Mouse (Mus musculus) brain, embryonic 14.5 days (tissue): ENCODE measurements at regions not wholly inside any gene's neighbourhood (a gene's known extent, or its start where the extent isn't known, plus 50 kb on each side); places are given as distances from the start of the nearest gene placed in this dataset.

Experiments
- CTCF ChIP-seq: fragments of 200-500 bp; IDR thresholded peaks from 2 replicates; pipeline ENCODE4 v1.5.1; 2012; ENCODE audit warnings: inconsistent platforms, mild to moderate bottlenecking, moderate library complexity, borderline replicate concordance; ENCODE audit not compliant: insufficient read depth, insufficient read length; ENCODE audit errors: extremely low read depth
- POLR2A ChIP-seq: fragments of 200-500 bp; IDR thresholded peaks from 2 replicates; pipeline ENCODE4 v1.6.1; 2012; ENCODE audit warnings: mild to moderate bottlenecking, inconsistent platforms, borderline replicate concordance; ENCODE audit not compliant: poor library complexity, insufficient read depth, insufficient read length, severe bottlenecking; ENCODE audit errors: extremely low read depth

DNA sequence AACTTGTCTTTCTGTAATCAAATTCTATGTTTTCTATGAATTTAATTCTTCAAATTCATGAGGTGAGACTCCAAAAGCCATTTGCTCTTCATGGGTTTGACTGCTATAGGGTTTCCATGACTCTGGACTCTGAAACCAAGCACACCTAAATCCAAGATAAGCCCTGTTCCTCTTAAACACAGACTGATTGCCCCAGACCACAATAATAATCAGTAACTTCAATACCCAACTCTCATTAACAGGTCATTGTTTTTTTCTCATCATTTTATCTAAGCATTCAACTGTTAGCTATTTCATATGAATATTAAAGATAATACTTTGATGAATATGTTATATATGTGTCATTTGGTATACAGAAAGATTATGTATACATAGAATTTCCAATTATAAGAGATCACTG is 92.1 kb downstream of the Izumo3 start:
- no peak for TF ChIP-seq CTCF
- no peak for TF ChIP-seq POLR2A
